Comparison of ENCODE assay signal across 8 mouse cellular contexts in the genomic region with DNA sequence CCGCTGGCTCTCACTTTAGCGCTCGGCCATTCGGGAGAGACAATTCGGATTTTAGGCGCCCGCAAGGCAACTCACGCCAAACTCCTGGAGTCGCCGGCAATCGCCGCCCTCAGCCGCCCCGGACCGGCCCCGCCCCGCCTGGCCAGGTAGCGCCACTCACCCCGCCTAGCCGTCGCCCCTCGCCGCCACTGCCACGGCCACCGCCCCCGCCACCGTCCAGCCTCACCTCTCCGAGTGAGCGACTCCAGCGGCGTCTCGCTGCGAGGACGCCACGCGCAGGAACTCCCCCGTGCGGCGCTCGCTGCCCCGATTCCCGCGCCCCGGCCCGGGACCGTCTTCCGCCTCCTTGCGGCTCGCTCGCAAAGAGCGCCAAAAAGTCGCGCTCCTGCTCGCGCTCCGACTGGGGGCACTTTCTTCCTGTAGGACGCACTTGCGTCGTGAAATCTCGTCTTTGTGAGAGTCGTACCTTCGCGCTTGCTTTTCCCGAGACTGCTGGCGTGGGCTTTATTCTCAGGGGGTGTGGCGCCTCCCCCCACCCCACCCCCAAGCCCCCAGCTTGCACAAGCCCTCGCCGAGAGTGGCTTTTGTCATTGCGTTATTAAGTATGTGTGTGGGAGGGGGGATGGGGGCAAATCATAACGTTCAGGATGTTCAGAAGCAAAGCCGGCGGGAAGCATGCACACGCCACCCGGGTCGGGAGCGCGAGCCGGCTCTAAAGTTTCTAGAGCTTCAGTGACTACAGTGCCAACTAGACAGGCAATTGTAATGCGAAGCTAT. TPM values are rescaled to one million over a fixed set of nuclear protein-coding genes. Genes with fewer than 3 reads are reported as not detected.
DNase-seq lines count a peak whose midpoint lies in the region; TF ChIP-seq lines count a peak whose summit lies in the region.

No protein-coding gene starts in this region.

- no peak for TF ChIP-seq POLR2A in kidney, adult 2 months (IDR thresholded peaks at IDR 0.05; ENCODE audit: low read depth, low read length)

- H3K36me3 ChIP-seq in kidney, adult 2 months (ENCODE audit: control insufficient read depth, insufficient read depth, low read length) = no peaks in the 10 kb centered on the region

- peak overlapping the region; percentile 50 for H3K4me3 ChIP-seq in layer of hippocampus, adult 2 months
- peak overlapping the region; percentile 82 for H3K4me3 ChIP-seq in kidney, adult 2 months (ENCODE audit: insufficient read depth, low read depth, low read length)

- 0 out of 2 replicates have a peak, but pooled peaks cover 1% of the 10 kb centered on the region for H3K27me3 ChIP-seq in kidney, adult 2 months (replicated peaks; ENCODE audit: control insufficient read depth, insufficient read depth, low read length)

- no peaks in the 10 kb centered on the region for H3K4me1 ChIP-seq in kidney, adult 2 months (ENCODE audit: control insufficient read depth, insufficient read depth, low read length)

- no peak overlapping the region for H3K27ac ChIP-seq in layer of hippocampus, adult 2 months
- H3K27ac ChIP-seq in kidney, adult 2 months (ENCODE audit: insufficient read depth, low read depth, low read length) = no peak overlapping the region

- 4% methylated on average over 78 of the region's 79 CpGs for WGBS in kidney, adult 2 months

- DNase-seq in layer of hippocampus, adult 2 months (ENCODE audit: low spot score in 2 of 2) = no peak
- no peak for DNase-seq in layer of hippocampus, adult 11-12 months (ENCODE audit: low spot score)
- DNase-seq in c-Kit-positive CD71-positive TER-119-positive erythroid progenitor cells, embryonic 14.5 days (ENCODE audit: low spot score) = peak; percentile 25
- peak; percentile 54 for DNase-seq in gastrocnemius, postnatal 10 days
- DNase-seq in kidney, adult 2 months = peak; percentile 29
- DNase-seq in lung, postnatal 10 days = peak; percentile 62
- DNase-seq in ovary, postnatal 36 days (ENCODE audit: low spot score) = peak; percentile 50
- peak; percentile 19 to 35 for DNase-seq in urinary bladder, postnatal 36 days (ENCODE audit: low spot score in 2 of 2)

- TF ChIP-seq CTCF in layer of hippocampus, adult 2 months (conservative IDR thresholded peaks at IDR 0.05) = peak; percentile 47
- TF ChIP-seq CTCF in kidney, adult 2 months (conservative IDR thresholded peaks at IDR 0.05; ENCODE audit: insufficient read depth, insufficient read length, low read depth, low read length) = 0 out of 2 replicates have a peak, but pooled peaks have one; percentile 20

RNA-seq across cellular contexts. Expression of a gene that starts 0.6 kb away (rescaled TPM):
- under 1 TPM in 1 of 2 experiments, not detected in 1; 0.13 TPM for total RNA-seq in layer of hippocampus, adult 2 months (2021)
- 1 to 10 TPM; 4.2 to 5.3 TPM for total RNA-seq in gastrocnemius, postnatal 10 days (2021)
- 0.86 and 0.96 TPM in 2 replicates for polyA plus RNA-seq in kidney, adult 2 months (2012; rRNA removed)

Comparison
In these comparisons a context has a peak if more than half of its experiments do, and no peak if none do; other contexts are left out.
1. DNase-seq: peak in c-Kit-positive CD71-positive TER-119-positive erythroid progenitor cells, embryonic 14.5 days (single experiment), gastrocnemius, postnatal 10 days (single experiment), kidney, adult 2 months (single experiment), lung, postnatal 10 days (single experiment), ovary, postnatal 36 days (single experiment) and urinary bladder, postnatal 36 days (2 of 2); none in layer of hippocampus, adult 2 months (0 of 2) and layer of hippocampus, adult 11-12 months (single experiment).
2. RNA of a gene that starts 0.6 kb away (total RNA-seq): 4.2 to 5.3 TPM in gastrocnemius, postnatal 10 days; 0.13 TPM in layer of hippocampus, adult 2 months; every median in the first group is over 4 times any median in the second.